Mouse (Mus musculus) kidney, adult 2 months (tissue): ENCODE data around the gene Aox3.

Source experiments
- CTCF ChIP-seq: fragments of 200-500 bp; conservative IDR thresholded peaks from 2 replicates; pipeline ENCODE4 v1.5.1; 2011; ENCODE audit warnings: low read depth, mild to moderate bottlenecking, control low read depth, low read length, moderate library complexity, mixed read lengths; ENCODE audit not compliant: insufficient read depth, insufficient read length
- POLR2A ChIP-seq: fragments of 200-500 bp; IDR thresholded peaks from one replicate; pipeline ENCODE4 v1.6.1; 2011; ENCODE audit warnings: low read depth, low read length, control low read depth

- TF ChIP-seq CTCF: no peak
- no peak for TF ChIP-seq POLR2A
These were observed 85.5 kb downstream of the Aox3 start for GRCm38 (mm10) chr1:58198386-58198785.
